In genomic region chr6:3904704-3905103, GRCm38 (mm10) we compare ENCODE assay signal across 21 mouse cellular contexts.
DNase-seq lines count a peak whose midpoint lies in the region; TF ChIP-seq lines count a peak whose summit lies in the region.
"Had no signal": no experiment of that assay in that cellular context is flagged by ENCODE, and none has a peak within 500 bp of the region (broad histone marks: within the 10 kb centered on the region; RNA-seq: fewer than 3 reads in every experiment).

No protein-coding gene starts in this region.

- no peak for TF ChIP-seq POLR2A in CH12.LX (IDR thresholded peaks at IDR 0.05; ENCODE audit: low read depth, low read length)
- no peak for TF ChIP-seq POLR2A in kidney, adult 2 months (IDR thresholded peaks at IDR 0.05; ENCODE audit: low read depth, low read length)

- no peaks in the 10 kb centered on the region for H3K9me3 ChIP-seq in CH12.LX (replicated peaks; ENCODE audit: low read length)
- H3K9me3 ChIP-seq: embryonic facial prominence, embryonic 10.5 days; embryonic facial prominence, embryonic 12.5 days; forebrain, embryonic 13.5 days; forebrain, embryonic 15.5 days had no signal

- no peak overlapping the region for H3K9ac ChIP-seq in CH12.LX (ENCODE audit: insufficient read depth, low read depth)
- H3K9ac ChIP-seq: embryonic facial prominence, embryonic 12.5 days; forebrain, embryonic 13.5 days; forebrain, embryonic 15.5 days; forebrain, postnatal 0 days had no signal

- no peaks in the 10 kb centered on the region for H3K79me2 ChIP-seq in CH12.LX (replicated peaks; ENCODE audit: control insufficient read depth, extremely low read depth, insufficient read depth, poor library complexity, severe bottlenecking)

- no peaks in the 10 kb centered on the region for H3K4me1 ChIP-seq in CH12.LX (ENCODE audit: control insufficient read depth in 1 of 2, insufficient read depth in 2 of 2)
- no peaks in the 10 kb centered on the region for H3K4me1 ChIP-seq in kidney, adult 2 months (ENCODE audit: control insufficient read depth, insufficient read depth, low read length)
- H3K4me1 ChIP-seq: embryonic facial prominence, embryonic 10.5 days; embryonic facial prominence, embryonic 12.5 days; forebrain, embryonic 13.5 days; forebrain, embryonic 15.5 days had no signal

- TF ChIP-seq CTCF in CH12.LX (conservative IDR thresholded peaks at IDR 0.05 in 1 of 2, IDR thresholded peaks at IDR 0.05 in 1 of 2; ENCODE audit: low read depth in 2 of 2, low read length in 2 of 2), result no peak
- no peak for TF ChIP-seq CTCF in kidney, adult 2 months (conservative IDR thresholded peaks at IDR 0.05; ENCODE audit: insufficient read depth, insufficient read length, low read depth, low read length)

- WGBS in kidney, adult 2 months, result 89% methylated on average over 10 of the region's 10 CpGs

- no peaks in the 10 kb centered on the region for H3K36me3 ChIP-seq in CH12.LX (replicated peaks in 1 of 2; ENCODE audit: control insufficient read depth in 1 of 2, insufficient read depth in 1 of 2, low read length in 1 of 2)
- no peaks in the 10 kb centered on the region for H3K36me3 ChIP-seq in kidney, adult 2 months (ENCODE audit: control insufficient read depth, insufficient read depth, low read length)
- H3K36me3 ChIP-seq: embryonic facial prominence, embryonic 10.5 days; embryonic facial prominence, embryonic 12.5 days; forebrain, embryonic 15.5 days had no signal

- H3K27me3 ChIP-seq in CH12.LX (replicated peaks), result no peaks in the 10 kb centered on the region
- H3K27me3 ChIP-seq in kidney, adult 2 months (replicated peaks; ENCODE audit: control insufficient read depth, insufficient read depth, low read length), result no peaks in the 10 kb centered on the region
- H3K27me3 ChIP-seq: embryonic facial prominence, embryonic 12.5 days; forebrain, embryonic 13.5 days; forebrain, embryonic 15.5 days had no signal

- no peak overlapping the region for H3K4me3 ChIP-seq in CH12.LX (replicated peaks in 1 of 3; ENCODE audit: low read depth in 2 of 3, low read length in 2 of 3, poor library complexity in 1 of 3)
- H3K4me3 ChIP-seq in kidney, adult 2 months (ENCODE audit: insufficient read depth, low read depth, low read length), result no peak overlapping the region
- H3K4me3 ChIP-seq: embryonic facial prominence, embryonic 10.5 days; embryonic facial prominence, embryonic 12.5 days; forebrain, embryonic 13.5 days; forebrain, embryonic 15.5 days had no signal

- no peak overlapping the region for H3K27ac ChIP-seq in CH12.LX (ENCODE audit: insufficient read depth, low read depth)
- H3K27ac ChIP-seq in kidney, adult 2 months (ENCODE audit: insufficient read depth, low read depth, low read length), result no peak overlapping the region
- H3K27ac ChIP-seq: embryonic facial prominence, embryonic 10.5 days; embryonic facial prominence, embryonic 12.5 days; forebrain, embryonic 13.5 days; forebrain, embryonic 15.5 days had no signal

- DNase-seq in CH12.LX (ENCODE audit: extremely low read depth), result no peak
- peak; percentile 55 for DNase-seq in ES-CJ7 (ENCODE audit: low read depth, low spot score)
- DNase-seq in ZHBTc4 (ENCODE audit: low read depth, low spot score), result peak; percentile 30
- peak; percentile 37 for DNase-seq in testis, postnatal 10 days (ENCODE audit: low spot score)
- no peak for DNase-seq in spleen, adult 18-20 months
- no peak for DNase-seq in neural tube, embryonic 10.5 days (ENCODE audit: extremely low spot score, low spot score)
- DNase-seq in kidney, adult 2 months, result no peak
- no peak for DNase-seq in frontal cortex, postnatal 25 days (ENCODE audit: low spot score in 2 of 2)
- DNase-seq: adrenal gland, adult 2 months; adrenal gland, postnatal 10 days; adrenal gland, postnatal 25 days; cerebellum, adult 11-12 months; cerebellum, adult 2 months; cerebellum, adult 9-10 months; cerebellum, postnatal 10 days; cerebellum, postnatal 25 days; forebrain, postnatal 0 days had no signal

- no peak overlapping the region for H3K4me2 ChIP-seq in CH12.LX (ENCODE audit: insufficient read depth, low read depth, poor library complexity, severe bottlenecking)
- H3K4me2 ChIP-seq: embryonic facial prominence, embryonic 12.5 days; forebrain, embryonic 13.5 days; forebrain, embryonic 15.5 days had no signal

- dilution Hi-C loops in CH12.LX (cut with MboI; ENCODE audit: extremely low pct_ligation_motif_present, extremely low pct_unique_long_range_greater_than_20kb, low sequenced_read_pairs), result no loop called here

- TF ChIP-seq EP300 in CH12.LX (IDR thresholded peaks at IDR 0.05; ENCODE audit: low read length), result no peak

- no peak for TF ChIP-seq RAD21 in CH12.LX (IDR thresholded peaks at IDR 0.05; ENCODE audit: low read depth, low read length)

- in situ Hi-C loops in CH12.LX (cut with MboI; ENCODE audit: low pct_ligation_motif_present, low pct_unique_long_range_greater_than_20kb, low sequenced_read_pairs), result no loop called here

TF ChIP-seq in CH12.LX, 34 proteins besides CTCF, POLR2A, EP300 and RAD21:
- no peak for TF ChIP-seq ETS1 (conservative IDR thresholded peaks at IDR 0.05; ENCODE audit: low read depth, low read length)
- TF ChIP-seq IRF4 (IDR thresholded peaks at IDR 0.05; ENCODE audit: low read depth, low read length), result no peak
- peak; percentile 20; the same call in 1 of the 2 replicates for TF ChIP-seq NRF1 (IDR thresholded peaks at IDR 0.05; ENCODE audit: low read depth, low read length)
- TF ChIP-seq JUN (IDR thresholded peaks at IDR 0.05; ENCODE audit: insufficient read depth, low read depth, low read length), result no peak
- TF ChIP-seq PAX5 (IDR thresholded peaks at IDR 0.05; ENCODE audit: low read length), result no peak
TF ChIP-seq in CH12.LX: peak in this region for 1.

Comparison
In these comparisons a context has a peak if more than half of its experiments do, and no peak if none do; other contexts are left out.
1. DNase-seq: peak in ES-CJ7 (single experiment), ZHBTc4 (single experiment) and testis, postnatal 10 days (single experiment); none in CH12.LX (single experiment), spleen, adult 18-20 months (0 of 2), neural tube, embryonic 10.5 days (single experiment), kidney, adult 2 months (single experiment) and frontal cortex, postnatal 25 days (0 of 2).